In the genomic region with DNA sequence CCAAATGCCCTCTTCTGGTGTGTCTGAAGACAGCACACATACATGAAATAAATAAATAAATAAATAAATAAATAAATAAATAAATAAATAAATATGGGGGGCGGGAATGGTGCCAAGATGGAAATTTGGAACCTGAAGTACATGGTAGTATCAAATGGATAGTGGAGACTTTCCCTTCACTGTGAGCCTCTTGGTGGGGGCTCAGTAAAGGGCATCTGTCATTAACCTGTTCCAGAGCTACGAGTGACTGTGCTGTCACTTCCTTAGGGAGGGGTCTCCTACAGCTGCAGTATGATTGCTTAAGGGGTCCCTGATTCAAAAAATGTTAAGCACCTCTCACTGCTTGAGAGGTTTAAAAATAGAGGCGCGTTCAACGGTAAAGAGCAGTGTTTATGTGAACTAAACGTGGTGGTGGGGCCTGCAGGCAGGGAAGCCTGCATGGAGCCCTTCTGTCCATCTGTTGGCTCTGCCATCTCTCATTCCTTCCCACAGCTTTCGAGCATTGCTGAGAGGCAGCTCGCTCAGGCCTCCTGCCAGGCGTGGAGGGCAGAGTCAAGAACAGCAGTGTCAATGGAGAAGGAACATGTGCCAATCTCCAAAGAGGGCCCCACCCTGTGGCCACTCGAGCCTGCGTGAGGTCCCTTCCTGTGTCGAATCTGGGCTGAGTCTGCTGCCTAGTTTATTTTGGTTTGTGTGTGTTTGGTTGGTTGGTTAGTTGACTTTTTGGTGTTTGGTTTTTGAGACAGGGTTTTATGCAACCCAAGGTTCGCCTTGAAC, we compare ENCODE assay signal across 9 mouse cellular contexts. TPM values are rescaled to one million over a fixed set of nuclear protein-coding genes. Genes with fewer than 3 reads are reported as not detected.
DNase-seq lines count a peak whose midpoint lies in the region; ATAC-seq and TF ChIP-seq lines count a peak whose summit lies in the region.
"Had no signal": no experiment of that assay in that cellular context is flagged by ENCODE, and none has a peak within 500 bp of the region (broad histone marks: within the 10 kb centered on the region; RNA-seq: fewer than 3 reads in every experiment).

No protein-coding gene starts in this region.

- H3K36me3 ChIP-seq in kidney, adult 2 months (ENCODE audit: control insufficient read depth, insufficient read depth, low read length) = no peaks in the 10 kb centered on the region
- H3K36me3 ChIP-seq in kidney, embryonic 16.5 days (ENCODE audit: insufficient read depth, low read length) = no peaks in the 10 kb centered on the region

- H3K4me1 ChIP-seq in kidney, adult 2 months (ENCODE audit: control insufficient read depth, insufficient read depth, low read length) = no peaks in the 10 kb centered on the region
- peaks cover under 1% of the 10 kb centered on the region; the same call in 1 of the 2 replicates for H3K4me1 ChIP-seq in kidney, embryonic 16.5 days (ENCODE audit: insufficient read depth, low read length)

- peak; percentile 42 for DNase-seq in kidney, adult 2 months
- peak; percentile 91 to 95 for DNase-seq in cerebellum, postnatal 14 days
- DNase-seq in heart, postnatal 14 days = peak; percentile 62 to 75
- peak; percentile 91 for DNase-seq in lung, postnatal 36 days
- no peak for DNase-seq in urinary bladder, adult 2 months (ENCODE audit: low spot score)
- DNase-seq in left cerebral cortex, adult 2 months (ENCODE audit: extremely low spot score in 1 of 2, low spot score in 2 of 2) = no peak
- no peak for DNase-seq in left cerebral cortex, adult 8-10 months (ENCODE audit: low spot score in 2 of 2)

- ATAC-seq in kidney, embryonic 16.5 days (ENCODE audit: low FRiP score, low TSS enrichment) = no peak

- H3K9ac ChIP-seq in kidney, embryonic 16.5 days (replicated peaks; ENCODE audit: low read length) = no peak overlapping the region

- intact Hi-C loops in heart, postnatal 14 days (cut with DNase I) = no loop called here
- intact Hi-C loops in left cerebral cortex, adult 2 months (cut with DNase I) = no loop called here

- H3K27me3 ChIP-seq in kidney, adult 2 months (replicated peaks; ENCODE audit: control insufficient read depth, insufficient read depth, low read length) = no peaks in the 10 kb centered on the region
- no peaks in the 10 kb centered on the region for H3K27me3 ChIP-seq in kidney, embryonic 16.5 days (ENCODE audit: insufficient read depth, low read length)

- no peak overlapping the region for H3K4me2 ChIP-seq in kidney, embryonic 16.5 days (replicated peaks; ENCODE audit: low read depth, low read length)

- H3K27ac ChIP-seq in kidney, adult 2 months (ENCODE audit: insufficient read depth, low read depth, low read length) = no peak overlapping the region
- no peak overlapping the region for H3K27ac ChIP-seq in kidney, embryonic 16.5 days (ENCODE audit: low read length)
- no peak overlapping the region for H3K27ac ChIP-seq in left cerebral cortex, adult 2 months

- 0 out of 2 replicates have a peak, but pooled peaks have one; percentile 5 for TF ChIP-seq CTCF in kidney, adult 2 months (conservative IDR thresholded peaks at IDR 0.05; ENCODE audit: insufficient read depth, insufficient read length, low read depth, low read length)
- no peak; the same call in 1 of the 2 replicates for TF ChIP-seq CTCF in left cerebral cortex, adult 2 months (IDR thresholded peaks at IDR 0.05)

- H3K9me3 ChIP-seq in kidney, embryonic 16.5 days (ENCODE audit: low read length) = no peaks in the 10 kb centered on the region

- no peak overlapping the region for H3K4me3 ChIP-seq in kidney, adult 2 months (ENCODE audit: insufficient read depth, low read depth, low read length)
- no peak overlapping the region for H3K4me3 ChIP-seq in kidney, embryonic 16.5 days (ENCODE audit: low read length)
- no peak overlapping the region for H3K4me3 ChIP-seq in left cerebral cortex, adult 2 months
- H3K4me3 ChIP-seq: megakaryocyte, embryonic 14.5 days had no signal

- 68% methylated on average over 13 of the region's 13 CpGs for WGBS in kidney, adult 2 months
- WGBS in kidney, embryonic 16.5 days = 78% methylated on average over 13 of the region's 13 CpGs

- TF ChIP-seq POLR2A in kidney, adult 2 months (IDR thresholded peaks at IDR 0.05; ENCODE audit: low read depth, low read length) = no peak

RNA-seq across cellular contexts. Expression of a gene that starts 46.8 kb away (rescaled TPM):
- 11.3 and 12.7 TPM in 2 replicates for polyA plus RNA-seq in kidney, adult 2 months (2012; rRNA removed)
- polyA plus RNA-seq in kidney, embryonic 16.5 days (2015; fragmentation: Nextera tagmentation; extraction: Ambion mirVana) = 3.8 and 5.0 TPM in 2 replicates
- total RNA-seq in heart, postnatal 14 days (2021) = 10 to 100 TPM; 10.6 to 13.2 TPM
- 23.3 and 34.8 TPM in 2 replicates for polyA plus RNA-seq in urinary bladder, adult 2 months (2012; rRNA removed)
- total RNA-seq in left cerebral cortex, adult 2 months (2021) = 10 to 100 TPM; 89.0 to 99.0 TPM
- 10 to 100 TPM; 67.2 to 72.6 (median 67.9) TPM for total RNA-seq in left cerebral cortex, adult 8-10 months (2022)

RNA-seq across cellular contexts. Expression of a gene that starts 49.3 kb away (rescaled TPM):
- 40.2 and 46.7 TPM in 2 replicates for polyA plus RNA-seq in kidney, adult 2 months (2012; rRNA removed)
- 28.2 and 28.4 TPM in 2 replicates for polyA plus RNA-seq in kidney, embryonic 16.5 days (2015; fragmentation: Nextera tagmentation; extraction: Ambion mirVana)
- total RNA-seq in heart, postnatal 14 days (2021) = 1 to 10 TPM; 9.9 TPM
- polyA plus RNA-seq in urinary bladder, adult 2 months (2012; rRNA removed) = 20.1 and 26.6 TPM in 2 replicates
- total RNA-seq in left cerebral cortex, adult 2 months (2021) = 10 to 100 TPM; 27.9 to 28.9 TPM
- 10 to 100 TPM; 22.7 to 28.7 (median 27.0) TPM for total RNA-seq in left cerebral cortex, adult 8-10 months (2022)

Comparison
In these comparisons a context has a peak if more than half of its experiments do, and no peak if none do; other contexts are left out.
1. DNase-seq: peak in kidney, adult 2 months (single experiment), cerebellum, postnatal 14 days (2 of 2), heart, postnatal 14 days (2 of 2) and lung, postnatal 36 days (single experiment); none in urinary bladder, adult 2 months (single experiment), left cerebral cortex, adult 2 months (0 of 2) and left cerebral cortex, adult 8-10 months (0 of 2).
2. RNA of a gene that starts 46.8 kb away (total RNA-seq): 89.0 to 99.0 TPM in left cerebral cortex, adult 2 months and 67.2 to 72.6 TPM in left cerebral cortex, adult 8-10 months; 10.6 to 13.2 TPM in heart, postnatal 14 days; every median in the first group is over 4 times any median in the second.